Mouse (Mus musculus): ENCODE data around the gene Cav1. TPM values are rescaled to one million over a fixed set of nuclear protein-coding genes. Genes with fewer than 3 reads are reported as not detected.

Cav1 gene
- polyA plus RNA-seq, 1 experiment from 2014 or later: 345 TPM

DNA sequence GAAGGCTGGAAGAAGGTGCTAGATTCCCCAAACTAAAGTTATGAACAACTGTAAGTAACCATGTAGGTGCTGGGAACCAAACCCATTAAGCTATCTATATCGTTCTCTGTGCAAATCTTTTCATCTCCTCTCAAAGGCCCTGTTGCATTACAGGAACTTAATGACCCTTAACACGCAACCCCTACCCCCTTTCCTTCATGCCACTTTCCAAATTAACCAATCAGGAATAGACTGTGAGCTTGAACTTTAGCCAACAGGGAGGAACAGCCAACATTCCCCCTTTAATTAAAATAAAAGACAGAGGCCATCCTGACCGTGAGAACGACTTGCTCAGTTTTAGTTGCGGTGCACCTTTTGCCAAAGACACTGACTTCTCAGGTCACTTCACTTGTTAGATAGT is 11.0 kb upstream of the Cav1 start:
- H3K27ac ChIP-seq: no peak overlapping the region
- no peak overlapping the region for H3K4me3 ChIP-seq (replicated peaks)
- no peaks in the 10 kb centered on the region for H3K36me3 ChIP-seq
- WGBS: 83% methylated on average over 5 of the region's 5 CpGs
- H3K4me1 ChIP-seq: no peaks in the 10 kb centered on the region
- no peaks in the 10 kb centered on the region for H3K27me3 ChIP-seq (replicated peaks)
- H3K9ac ChIP-seq: no peak overlapping the region
- no peaks in the 10 kb centered on the region for H3K9me3 ChIP-seq
- ATAC-seq (ENCODE audit: insufficient read depth, low FRiP score, low read depth): no peak
- H3K4me2 ChIP-seq: no peak overlapping the region

DNA sequence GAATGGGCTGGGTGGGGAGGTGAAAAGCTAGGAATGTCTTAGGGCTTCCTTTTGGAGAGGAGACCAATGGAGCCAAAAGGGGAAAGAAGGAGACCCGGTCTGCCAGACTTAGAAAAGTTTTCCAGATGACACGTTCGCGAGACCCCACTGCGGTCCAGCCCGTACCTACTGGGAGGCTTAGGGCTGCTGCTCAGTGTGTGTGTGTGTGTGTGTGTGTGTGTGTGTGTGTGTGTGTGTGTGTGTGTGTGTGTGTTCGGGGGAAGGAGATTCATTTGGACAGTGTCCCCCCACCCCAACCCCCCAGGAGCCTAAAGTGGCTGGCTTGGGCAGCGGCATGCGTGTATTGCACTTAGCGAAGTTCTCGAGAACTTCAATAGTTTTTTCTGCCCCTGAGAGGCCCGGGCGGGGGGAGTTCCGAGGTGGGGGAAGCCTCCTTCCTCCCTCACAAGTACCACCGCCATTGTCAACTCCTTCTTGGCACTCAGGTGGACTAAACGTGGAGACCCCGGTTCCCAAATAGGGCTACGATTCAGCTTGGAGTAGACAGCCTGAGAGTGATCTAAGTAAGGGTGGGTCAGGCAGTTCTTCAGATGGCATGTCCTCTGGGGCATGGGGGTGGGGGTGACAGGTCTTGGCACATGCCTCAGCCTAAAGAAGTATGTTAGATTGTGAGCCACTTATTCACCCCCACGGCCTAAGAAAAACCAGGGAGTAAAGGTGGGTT is 629 bp downstream of the Cav1 start:
- H3K36me3 ChIP-seq: no peaks in the 10 kb centered on the region
- 2% methylated on average over 19 of the region's 19 CpGs for WGBS

DNA sequence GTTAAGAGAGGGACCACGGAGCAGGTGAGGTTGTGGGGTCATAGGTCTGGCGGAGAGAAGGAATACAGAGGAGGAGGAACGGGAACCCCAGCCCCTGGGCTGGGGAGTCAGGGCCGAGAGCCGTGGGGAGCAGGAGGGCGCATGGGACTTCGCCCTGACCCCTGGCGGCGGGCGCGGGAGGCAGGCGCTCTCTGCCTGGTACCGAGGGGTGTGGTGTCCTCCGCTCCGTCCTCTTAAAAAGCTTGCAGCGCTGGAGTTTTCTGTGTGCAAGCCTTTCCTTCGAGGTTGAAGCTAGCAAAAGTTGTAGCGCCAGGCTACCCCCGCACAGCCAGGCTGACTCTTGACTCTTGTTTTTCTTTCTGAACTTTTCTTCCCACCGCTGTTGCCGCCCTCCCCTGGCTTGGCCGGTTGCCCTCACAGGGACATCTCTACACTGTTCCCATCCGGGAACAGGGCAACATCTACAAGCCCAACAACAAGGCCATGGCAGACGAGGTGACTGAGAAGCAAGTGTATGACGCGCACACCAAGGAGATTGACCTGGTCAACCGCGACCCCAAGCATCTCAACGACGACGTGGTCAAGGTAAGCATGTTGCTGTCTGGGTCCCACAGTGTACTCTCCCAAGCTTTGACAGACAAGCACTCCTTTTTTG is 1.5 kb downstream of the Cav1 start:
- WGBS: 5% methylated on average over 30 of the region's 31 CpGs
- Histone ChIP-seq H3K4me3 (replicated peaks) (peak overlapping the region; percentile 56), H3K27ac (peak overlapping the region; percentile 93; the same call in 1 of the 2 replicates)

More for the DNA sequence above, 629 bp downstream of the Cav1 start:
- H3K9ac ChIP-seq: peak overlapping the region; percentile 26
- ATAC-seq (ENCODE audit: insufficient read depth, low FRiP score, low read depth): peak; percentile 11; the same call in 1 of the 2 replicates
- H3K4me2 ChIP-seq: peak overlapping the region; percentile 92
- peaks cover 9% of the 10 kb centered on the region for H3K4me1 ChIP-seq
- peak overlapping the region; percentile 93 for H3K27ac ChIP-seq
- H3K9me3 ChIP-seq: no peaks in the 10 kb centered on the region
- 0 out of 2 replicates have a peak, but pooled peaks cover 5% of the 10 kb centered on the region for H3K27me3 ChIP-seq (replicated peaks)
- H3K4me3 ChIP-seq (replicated peaks): peak overlapping the region; percentile 56

DNA sequence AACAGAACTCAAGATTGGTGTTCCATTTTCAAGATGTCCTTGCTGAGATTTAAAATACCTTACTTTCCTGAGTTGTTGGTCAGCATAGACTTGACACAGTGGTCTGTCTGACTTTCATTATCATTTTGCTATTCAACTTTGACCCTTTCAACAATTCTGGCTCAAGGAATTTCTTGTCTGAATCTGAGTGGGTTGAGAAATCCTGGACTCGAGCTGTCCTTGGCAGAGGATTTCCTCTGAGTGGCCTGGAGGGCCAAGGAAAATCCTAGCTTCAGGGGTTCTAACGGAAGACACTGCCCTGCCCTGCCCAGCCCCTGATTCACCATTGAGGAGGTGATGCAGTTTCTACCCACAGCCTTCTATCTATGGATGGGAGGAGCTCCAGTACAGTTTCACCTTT is 2.5 kb downstream of the Cav1 start:
- Histone ChIP-seq H3K27ac (no peak overlapping the region), H3K4me2 (peak overlapping the region; percentile 92), H3K36me3 (no peaks in the 10 kb centered on the region), H3K9me3 (no peaks in the 10 kb centered on the region), H3K9ac (no peak overlapping the region), H3K27me3 (replicated peaks) (0 out of 2 replicates have a peak, but pooled peaks cover 5% of the 10 kb centered on the region), H3K4me3 (replicated peaks) (peak overlapping the region; percentile 56), H3K4me1 (peaks cover 9% of the 10 kb centered on the region)
- ATAC-seq (ENCODE audit: insufficient read depth, low FRiP score, low read depth): no peak
- WGBS: 47% methylated on average over 2 of the region's 2 CpGs

More for the DNA sequence above, 1.5 kb downstream of the Cav1 start:
- Histone ChIP-seq H3K4me1 (peaks cover 9% of the 10 kb centered on the region), H3K9ac (peak overlapping the region; percentile 25; the same call in 1 of the 2 replicates), H3K27me3 (replicated peaks) (0 out of 2 replicates have a peak, but pooled peaks cover 5% of the 10 kb centered on the region), H3K4me2 (peak overlapping the region; percentile 92), H3K9me3 (no peaks in the 10 kb centered on the region), H3K36me3 (no peaks in the 10 kb centered on the region)
- ATAC-seq (ENCODE audit: insufficient read depth, low FRiP score, low read depth): peak; percentile 81

DNA sequence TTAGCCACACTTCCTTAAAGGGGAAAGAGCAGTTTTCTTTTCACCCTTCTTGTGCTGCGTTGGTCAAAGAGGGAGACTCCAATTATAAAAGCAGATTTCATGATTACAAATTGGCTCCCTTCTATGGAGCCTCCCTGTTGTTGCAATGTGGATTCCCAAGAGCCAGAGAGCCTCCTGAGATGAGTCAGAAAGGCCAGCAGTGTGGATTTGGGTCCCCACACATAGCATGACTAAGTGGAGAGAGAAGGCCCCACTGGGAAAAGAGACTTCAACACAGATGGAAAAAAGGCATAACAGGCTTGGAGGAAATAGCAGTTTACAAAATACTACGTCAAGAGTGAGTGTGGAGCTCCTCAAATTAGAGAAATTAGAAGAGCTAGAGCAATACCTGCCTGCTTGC is 3.1 kb downstream of the Cav1 start:
- Histone ChIP-seq H3K36me3 (no peaks in the 10 kb centered on the region), H3K4me3 (replicated peaks) (peak overlapping the region; percentile 56; the same call in 1 of the 2 replicates), H3K4me2 (peak overlapping the region; percentile 92), H3K9ac (no peak overlapping the region), H3K4me1 (peaks cover 9% of the 10 kb centered on the region), H3K27me3 (replicated peaks) (0 out of 2 replicates have a peak, but pooled peaks cover 5% of the 10 kb centered on the region), H3K27ac (no peak overlapping the region), H3K9me3 (no peaks in the 10 kb centered on the region)
- no peak for ATAC-seq (ENCODE audit: insufficient read depth, low FRiP score, low read depth)
- 71% methylated on average over 2 of the region's 2 CpGs for WGBS

DNA sequence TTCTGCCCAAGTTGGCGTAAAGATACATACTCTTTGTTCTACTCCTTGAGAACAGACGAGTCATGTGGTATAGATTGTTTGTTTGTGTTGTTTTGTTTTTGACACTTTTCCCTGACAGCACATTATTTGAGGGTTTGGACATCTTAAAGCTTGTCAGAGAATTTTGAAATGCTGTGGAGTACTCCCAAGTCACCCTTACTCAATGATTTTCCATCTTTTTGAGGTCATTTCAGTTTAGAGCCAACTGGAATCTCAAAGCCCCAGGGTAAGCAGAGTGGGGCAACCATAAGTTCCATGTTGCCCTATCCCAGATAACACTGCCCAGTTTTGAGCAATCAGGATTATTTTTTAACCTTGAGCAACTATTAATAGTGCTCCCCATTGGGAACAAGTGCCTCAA is 8.1 kb downstream of the Cav1 start:
- Histone ChIP-seq H3K4me3 (replicated peaks) (no peak overlapping the region), H3K27ac (no peak overlapping the region), H3K9ac (no peak overlapping the region), H3K9me3 (no peaks in the 10 kb centered on the region), H3K36me3 (no peaks in the 10 kb centered on the region), H3K4me1 (peaks cover 14% of the 10 kb centered on the region), H3K4me2 (no peak overlapping the region), H3K27me3 (replicated peaks) (no peaks in the 10 kb centered on the region)
- 79% methylated on average over 2 of the region's 2 CpGs for WGBS
- ATAC-seq (ENCODE audit: insufficient read depth, low FRiP score, low read depth): no peak

DNA sequence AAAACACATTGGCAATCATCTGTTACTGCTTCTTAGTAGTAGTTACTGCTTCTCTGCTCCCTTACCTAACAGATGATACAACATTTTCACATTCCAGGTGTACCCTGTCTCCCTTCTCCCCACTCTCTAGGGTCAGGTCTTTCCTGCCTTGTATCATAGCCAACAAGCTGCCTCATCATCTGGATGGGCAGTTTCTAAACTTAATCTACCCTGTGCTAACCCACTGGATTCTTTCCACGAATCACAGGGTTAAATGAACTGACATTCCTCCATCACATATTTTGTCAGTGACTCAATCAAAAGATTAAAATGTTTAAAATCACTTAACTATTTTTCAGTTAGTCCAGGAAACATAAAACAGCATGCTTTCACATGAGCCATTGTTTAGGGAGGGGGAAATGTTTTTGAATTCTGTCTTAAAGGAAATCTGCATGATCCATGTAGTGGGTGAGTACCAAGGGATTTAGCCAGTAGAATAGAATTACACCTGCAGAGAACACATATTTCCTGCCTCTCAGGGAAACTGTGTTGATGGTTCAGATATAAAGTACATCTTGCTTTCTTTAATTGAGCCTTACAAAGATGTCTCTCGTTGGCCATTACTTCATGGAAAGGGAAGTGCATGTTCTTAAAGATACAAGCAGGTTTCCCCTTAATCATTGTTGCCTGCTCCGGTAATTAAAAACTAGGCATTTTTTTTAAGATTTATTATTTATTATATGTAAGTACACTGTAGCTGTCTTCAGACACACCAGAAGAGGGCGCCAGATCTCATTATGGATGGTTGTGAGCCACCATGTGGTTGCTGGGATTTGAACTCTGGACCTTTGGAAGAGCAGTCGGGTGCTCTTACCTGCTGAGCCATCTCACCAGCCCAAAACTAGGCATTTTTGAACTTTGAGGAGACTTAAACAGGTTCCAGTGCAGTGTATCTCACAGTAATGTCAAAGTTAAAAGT is 8.8 kb downstream of the Cav1 start:
- Histone ChIP-seq H3K4me2 (no peak overlapping the region), H3K36me3 (no peaks in the 10 kb centered on the region), H3K27me3 (replicated peaks) (no peaks in the 10 kb centered on the region), H3K9me3 (no peaks in the 10 kb centered on the region), H3K9ac (no peak overlapping the region), H3K27ac (no peak overlapping the region), H3K4me3 (replicated peaks) (no peak overlapping the region), H3K4me1 (peaks cover 14% of the 10 kb centered on the region)
- 75% methylated on average over 5 of the region's 5 CpGs for WGBS
- no peak for ATAC-seq (ENCODE audit: insufficient read depth, low FRiP score, low read depth)

DNA sequence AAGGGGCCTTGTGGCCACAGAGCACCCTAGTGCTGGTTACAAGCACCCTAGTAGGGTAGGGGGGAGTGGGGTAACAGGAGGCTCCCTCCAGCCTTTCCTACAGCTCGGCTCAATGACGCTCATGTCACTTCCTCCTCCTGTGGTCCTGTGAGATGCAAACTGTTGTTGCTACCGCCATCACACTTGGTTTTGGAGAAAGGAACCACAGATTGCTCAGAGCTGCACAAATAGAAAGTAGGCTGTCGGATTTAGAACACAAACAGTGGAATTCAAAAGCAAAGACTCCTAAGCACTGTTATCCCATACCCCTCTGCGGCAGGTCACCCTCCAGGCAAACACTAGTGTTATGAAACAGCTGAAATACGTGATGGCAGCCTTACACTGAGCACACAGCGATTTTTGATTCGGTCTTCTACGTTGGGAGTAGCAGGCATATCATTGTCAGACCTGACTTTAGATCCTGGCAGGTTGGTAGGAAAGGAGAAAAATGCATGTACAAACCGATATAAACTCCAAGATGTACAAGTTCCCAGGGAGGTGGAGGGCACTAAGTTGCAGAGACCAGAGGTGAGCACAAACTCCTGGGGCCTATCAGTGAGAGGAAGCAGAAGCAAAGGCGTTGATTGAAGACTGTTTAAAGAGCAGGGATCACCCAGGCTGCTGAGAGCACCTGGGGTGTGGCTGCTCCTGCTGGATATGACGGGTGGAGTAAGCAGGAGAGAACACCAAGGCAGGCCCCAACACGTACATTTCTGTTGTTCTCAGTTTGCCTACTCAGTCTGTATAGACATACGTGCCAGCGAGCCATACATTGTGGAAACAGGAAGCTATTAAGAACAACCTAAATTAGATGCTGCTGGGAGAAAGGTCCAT is 10.4 kb downstream of the Cav1 start:
- Histone ChIP-seq H3K4me3 (replicated peaks) (no peak overlapping the region), H3K4me1 (peaks cover 14% of the 10 kb centered on the region), H3K27ac (peak overlapping the region; percentile 89), H3K4me2 (0 out of 2 replicates have a peak overlapping the region, but pooled peaks have one; percentile 8), H3K27me3 (replicated peaks) (no peaks in the 10 kb centered on the region), H3K9me3 (no peaks in the 10 kb centered on the region), H3K9ac (no peak overlapping the region), H3K36me3 (no peaks in the 10 kb centered on the region)
- WGBS: 49% methylated on average over 15 of the region's 15 CpGs
- peak; percentile 93 for ATAC-seq (ENCODE audit: insufficient read depth, low FRiP score, low read depth)

DNA sequence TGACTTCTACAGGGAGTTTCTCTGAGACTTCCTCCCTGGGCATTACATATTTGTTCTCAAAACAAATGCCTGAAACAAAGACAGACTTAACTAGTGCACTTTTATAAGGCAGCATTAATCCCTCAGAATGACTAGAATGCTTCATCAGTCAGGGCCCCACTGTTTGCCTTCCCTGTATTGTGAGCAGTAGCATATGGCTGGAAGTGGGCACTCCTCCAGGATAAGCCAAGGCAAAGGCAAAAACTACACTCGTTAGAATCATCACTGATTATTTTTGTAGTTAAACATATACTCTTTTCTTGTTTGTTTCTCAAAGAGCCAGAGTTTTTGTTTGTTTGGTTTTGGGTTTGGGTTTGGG is 11.0 kb downstream of the Cav1 start:
- Histone ChIP-seq H3K4me1 (peaks cover 14% of the 10 kb centered on the region), H3K27me3 (replicated peaks) (no peaks in the 10 kb centered on the region), H3K4me2 (no peak overlapping the region), H3K27ac (peak overlapping the region; percentile 89), H3K9ac (no peak overlapping the region), H3K36me3 (no peaks in the 10 kb centered on the region), H3K4me3 (replicated peaks) (no peak overlapping the region), H3K9me3 (no peaks in the 10 kb centered on the region)
- peak; percentile 59 for ATAC-seq (ENCODE audit: insufficient read depth, low FRiP score, low read depth)
- 18% methylated on average over 1 of the region's 1 CpGs for WGBS

DNA sequence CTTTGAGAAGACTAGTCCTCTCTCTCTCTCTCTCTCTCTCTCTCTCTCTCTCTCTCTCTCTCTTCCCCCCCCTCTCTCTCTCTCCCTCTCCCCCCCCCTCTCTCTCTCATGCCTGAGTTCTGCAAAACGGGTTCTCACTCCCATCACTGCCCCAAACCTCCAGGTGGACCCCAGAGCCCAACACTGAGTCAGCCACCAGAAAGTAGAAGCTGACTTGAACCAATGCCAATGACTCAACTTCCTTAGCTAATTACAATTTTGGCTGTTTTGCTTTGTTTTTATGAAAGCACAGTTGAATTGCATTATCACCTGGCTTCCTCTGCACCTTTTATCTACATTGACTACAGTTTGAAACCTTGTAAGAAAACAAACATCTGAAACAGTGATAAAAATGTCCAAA is 11.8 kb downstream of the Cav1 start:
- no peak for ATAC-seq (ENCODE audit: insufficient read depth, low FRiP score, low read depth)

DNA sequence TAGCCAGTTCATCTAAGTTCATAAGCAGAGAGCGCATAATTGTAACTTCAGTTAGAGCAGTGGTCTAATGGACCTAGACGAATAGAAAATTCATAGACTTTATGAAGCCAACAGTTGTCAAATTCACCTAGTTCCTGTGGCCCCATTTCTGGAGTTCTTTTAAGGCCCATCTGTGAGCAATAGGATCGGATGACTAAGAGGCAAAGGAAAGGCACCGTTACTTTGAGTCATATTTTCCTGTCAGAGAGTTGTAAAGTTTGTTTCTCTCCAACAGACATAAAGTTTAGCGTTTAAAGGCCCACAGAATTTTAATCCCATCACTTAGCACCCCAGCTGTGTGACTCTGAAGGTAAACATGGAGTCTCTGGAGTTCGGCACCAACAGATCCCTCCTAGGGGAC is 15.8 kb downstream of the Cav1 start:
- peaks cover 2% of the 10 kb centered on the region; the same call in 1 of the 2 replicates for H3K4me1 ChIP-seq
- no peaks in the 10 kb centered on the region for H3K9me3 ChIP-seq
- ATAC-seq (ENCODE audit: insufficient read depth, low FRiP score, low read depth): no peak
- no peak overlapping the region for H3K4me2 ChIP-seq
- H3K4me3 ChIP-seq (replicated peaks): no peak overlapping the region
- no peak overlapping the region for H3K9ac ChIP-seq
- no peak overlapping the region for H3K27ac ChIP-seq
- no peaks in the 10 kb centered on the region for H3K27me3 ChIP-seq (replicated peaks)
- 65% methylated on average over 6 of the region's 6 CpGs for WGBS
- H3K36me3 ChIP-seq: 0 out of 2 replicates have a peak, but pooled peaks cover 4% of the 10 kb centered on the region

More for the DNA sequence above, 11.8 kb downstream of the Cav1 start:
- Histone ChIP-seq H3K4me3 (replicated peaks) (no peak overlapping the region), H3K27me3 (replicated peaks) (no peaks in the 10 kb centered on the region), H3K36me3 (no peaks in the 10 kb centered on the region), H3K9ac (no peak overlapping the region), H3K4me2 (no peak overlapping the region), H3K27ac (peak overlapping the region; percentile 89; the same call in 1 of the 2 replicates), H3K9me3 (no peaks in the 10 kb centered on the region), H3K4me1 (peaks cover 14% of the 10 kb centered on the region)
- WGBS: 47% methylated on average over 1 of the region's 1 CpGs

Data from stomach, embryonic 15.5 days (tissue).